Mouse (Mus musculus): Measurements from ENCODE around the gene Hoxa11.

- TF ChIP-seq CTCF (IDR thresholded peaks at IDR 0.05) (no peak), EP300 (IDR thresholded peaks at IDR 0.05) (no peak)
Observed at GRCm38 (mm10) chr6:52200073-52200750, 45.4 kb downstream of the Hoxa11 start.
